Mouse (Mus musculus): ENCODE results near the gene Gata2. TPM values are rescaled to one million over a fixed set of nuclear protein-coding genes. Genes with fewer than 3 reads are reported as not detected.
A peak's percentile ranks its signal among the peaks of the same experiment; 100 is the strongest.

The Gata2 gene
- total and polyA plus RNA-seq, 3 experiments = 145 to 1,748 (median 265) TPM

DNA sequence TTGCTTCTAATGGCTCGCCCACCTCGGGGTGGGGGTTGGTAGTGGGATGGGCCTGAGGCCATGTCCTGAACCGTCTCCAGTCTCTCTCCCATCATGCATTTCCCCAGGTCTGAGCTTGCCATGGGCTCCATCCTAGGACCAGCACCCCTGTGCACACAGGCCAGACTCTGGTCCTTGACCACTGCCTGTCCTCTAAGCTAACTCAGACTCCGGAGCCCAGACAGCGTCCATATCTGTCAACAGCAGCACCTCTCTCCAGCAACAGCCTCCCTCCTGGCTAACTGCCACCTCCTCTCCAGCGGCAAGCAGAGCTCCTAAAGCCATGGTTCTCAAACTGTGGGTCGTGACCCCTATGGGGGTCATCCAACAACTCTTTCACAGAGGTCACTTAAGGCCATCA lies 42.8 kb downstream of the Gata2 start:
- H3K9me3 ChIP-seq (replicated peaks) = no peaks in the 10 kb centered on the region
- peaks cover 53% of the 10 kb centered on the region for H3K4me1 ChIP-seq (ENCODE audit: insufficient read depth, low read depth, low read length)
- H3K27me3 ChIP-seq (ENCODE audit: insufficient read depth, low read length) = peaks cover 60% of the 10 kb centered on the region
- DNase-seq (ENCODE audit: low spot score) (no peak), ATAC-seq (ENCODE audit: extremely low read depth, insufficient number of reproducible peaks, low FRiP score, poor library complexity, severe bottlenecking) (no peak)
- no peak for TF ChIP-seq GATA2 (IDR thresholded peaks at IDR 0.05; ENCODE audit: borderline replicate concordance, low read depth, low read length)
- TF ChIP-seq GATA1 (IDR thresholded peaks at IDR 0.05; ENCODE audit: borderline replicate concordance, low read length) = no peak
- TF ChIP-seq CTCF (IDR thresholded peaks at IDR 0.05; ENCODE audit: low read depth, low read length) = no peak
- TF ChIP-seq TAL1 (conservative IDR thresholded peaks at IDR 0.05; ENCODE audit: low read depth, low read length) = no peak
- TF ChIP-seq POLR2AphosphoS5 (IDR thresholded peaks at IDR 0.05; ENCODE audit: insufficient replicate concordance, low read depth, low read length) = no peak
- H3K4me3 ChIP-seq (ENCODE audit: low read depth, low read length) = no peak overlapping the region; the same call in 1 of the 2 replicates
- H3K36me3 ChIP-seq (replicated peaks) = no peaks in the 10 kb centered on the region

DNA sequence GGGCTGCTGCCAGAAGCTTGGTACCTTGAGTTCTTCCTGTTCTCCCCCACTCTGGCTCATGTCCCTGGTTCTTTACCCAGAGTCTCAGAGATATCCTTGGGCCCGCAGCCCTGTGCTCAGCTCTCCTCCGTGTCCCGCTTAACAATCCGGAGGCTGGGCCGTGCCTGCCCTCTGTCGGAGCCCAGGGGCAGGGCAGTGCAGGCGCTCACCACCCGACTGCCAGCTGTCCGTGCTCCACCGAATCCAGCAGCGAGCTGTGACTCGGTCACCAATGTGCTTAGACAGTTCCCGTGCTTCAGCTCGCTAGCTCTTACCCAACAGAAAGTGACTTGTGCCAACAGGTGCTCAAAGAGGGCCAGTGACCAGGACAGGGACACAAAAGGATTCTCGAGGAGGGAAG lies 48.9 kb downstream of the Gata2 start:
- ATAC-seq (ENCODE audit: extremely low read depth, insufficient number of reproducible peaks, low FRiP score, poor library complexity, severe bottlenecking) (peak; percentile 45; the same call in 1 of the 2 replicates), DNase-seq (ENCODE audit: low spot score) (peak; percentile 62)
- H3K9me3 ChIP-seq (replicated peaks) = no peaks in the 10 kb centered on the region
- TF ChIP-seq CTCF (IDR thresholded peaks at IDR 0.05; ENCODE audit: low read depth, low read length) (peak; percentile 42), TAL1 (conservative IDR thresholded peaks at IDR 0.05; ENCODE audit: low read depth, low read length) (no peak)
- H3K27me3 ChIP-seq (ENCODE audit: insufficient read depth, low read length) = peaks cover 14% of the 10 kb centered on the region
- no peak overlapping the region for H3K4me3 ChIP-seq (ENCODE audit: low read depth, low read length)
- H3K36me3 ChIP-seq (replicated peaks) = no peaks in the 10 kb centered on the region
- H3K4me1 ChIP-seq (ENCODE audit: insufficient read depth, low read depth, low read length) = peaks cover 51% of the 10 kb centered on the region

DNA sequence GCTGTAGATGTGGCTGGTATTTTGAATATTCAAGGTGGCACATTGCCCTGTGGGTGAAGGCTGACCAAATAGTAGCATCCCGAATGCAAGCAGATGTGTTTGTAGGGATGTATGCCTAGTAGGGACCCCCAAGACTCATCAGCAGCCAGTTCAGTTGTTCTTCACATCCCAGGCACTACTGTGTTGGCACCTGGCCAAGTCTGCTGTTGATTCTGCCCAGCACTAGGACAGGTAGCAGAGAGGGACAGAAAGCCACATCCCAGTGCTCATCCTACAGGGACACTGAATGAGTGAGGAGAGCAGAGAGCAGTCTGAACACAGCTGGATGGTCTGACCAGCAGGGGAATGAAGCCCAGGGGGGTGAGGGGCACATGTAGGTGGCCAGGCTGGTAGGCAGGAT lies 55.5 kb downstream of the Gata2 start:
- Histone ChIP-seq H3K36me3 (replicated peaks) (peaks cover 17% of the 10 kb centered on the region), H3K4me3 (ENCODE audit: low read depth, low read length) (no peak overlapping the region), H3K9me3 (replicated peaks) (no peaks in the 10 kb centered on the region), H3K4me1 (ENCODE audit: insufficient read depth, low read depth, low read length) (peaks cover 85% of the 10 kb centered on the region), H3K27me3 (ENCODE audit: insufficient read depth, low read length) (no peaks in the 10 kb centered on the region)
- TF ChIP-seq TAL1 (conservative IDR thresholded peaks at IDR 0.05; ENCODE audit: low read depth, low read length) (no peak), POLR2AphosphoS5 (IDR thresholded peaks at IDR 0.05; ENCODE audit: insufficient replicate concordance, low read depth, low read length) (no peak), CTCF (IDR thresholded peaks at IDR 0.05; ENCODE audit: low read depth, low read length) (no peak)
- ATAC-seq (ENCODE audit: extremely low read depth, insufficient number of reproducible peaks, low FRiP score, poor library complexity, severe bottlenecking) (no peak), DNase-seq (ENCODE audit: low spot score) (no peak)

DNA sequence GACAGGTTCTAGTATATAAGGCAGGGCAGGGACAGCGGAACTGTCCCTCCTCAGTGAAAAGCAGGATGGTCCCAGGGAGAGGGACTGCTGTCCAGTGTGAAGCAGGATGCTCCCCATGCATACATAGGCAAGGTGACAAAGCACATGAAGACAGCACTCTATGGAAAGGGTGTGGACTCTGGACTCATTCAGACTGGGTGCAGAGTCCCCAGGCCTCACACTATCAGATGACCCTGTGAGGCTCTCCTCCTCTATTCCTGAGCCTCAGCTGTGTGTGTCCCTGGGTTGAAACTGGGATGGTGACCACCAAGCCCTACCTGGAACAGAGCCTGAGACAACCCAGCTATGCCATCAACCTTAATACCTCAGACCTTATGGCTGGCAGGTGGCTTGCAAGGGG lies 57.7 kb downstream of the Gata2 start:
- Histone ChIP-seq H3K27me3 (ENCODE audit: insufficient read depth, low read length) (no peaks in the 10 kb centered on the region), H3K36me3 (replicated peaks) (peaks cover 29% of the 10 kb centered on the region), H3K4me3 (ENCODE audit: low read depth, low read length) (peak overlapping the region; percentile 58; the same call in 1 of the 2 replicates), H3K4me1 (ENCODE audit: insufficient read depth, low read depth, low read length) (peaks cover 96% of the 10 kb centered on the region), H3K9me3 (replicated peaks) (no peaks in the 10 kb centered on the region)
- no peak for TF ChIP-seq POLR2AphosphoS5 (IDR thresholded peaks at IDR 0.05; ENCODE audit: insufficient replicate concordance, low read depth, low read length)
- ATAC-seq (ENCODE audit: extremely low read depth, insufficient number of reproducible peaks, low FRiP score, poor library complexity, severe bottlenecking) = no peak
- DNase-seq (ENCODE audit: low spot score) = no peak

DNA sequence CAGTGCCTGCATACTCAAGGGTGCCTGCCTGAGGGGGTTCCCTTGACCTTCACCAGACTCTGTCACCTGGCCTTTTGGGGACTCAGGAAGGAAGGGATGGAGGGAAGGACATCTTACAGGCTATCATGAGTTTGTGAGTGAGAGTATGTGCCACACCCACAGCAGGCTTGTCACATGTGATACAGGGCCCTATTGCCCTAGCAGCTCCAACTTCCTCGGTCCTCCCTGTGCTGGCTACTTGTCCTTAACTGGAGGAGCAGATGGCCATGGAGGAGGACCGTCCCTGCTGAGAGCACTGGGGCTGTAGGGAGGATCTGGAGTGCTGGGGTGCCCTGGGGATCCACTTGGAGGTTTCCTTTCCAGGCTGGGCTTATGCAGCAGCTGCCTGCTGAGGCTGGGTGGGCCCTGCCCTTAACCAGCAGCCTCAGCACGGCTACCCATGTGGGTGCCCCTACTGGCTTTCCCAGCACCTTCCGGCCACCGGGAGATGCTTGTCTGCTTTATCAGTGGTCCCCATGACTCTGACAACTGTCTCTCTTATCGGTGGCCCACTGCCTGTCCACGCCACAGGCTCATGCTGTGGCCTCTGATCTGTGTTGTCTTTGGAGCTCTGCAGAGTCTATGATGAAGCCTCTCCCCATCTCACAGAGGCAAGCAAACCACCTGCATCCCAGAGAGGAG lies 58.2 kb downstream of the Gata2 start:
- peaks cover 34% of the 10 kb centered on the region for H3K36me3 ChIP-seq (replicated peaks)
- H3K4me3 ChIP-seq (ENCODE audit: low read depth, low read length) = peak overlapping the region; percentile 58; the same call in 1 of the 2 replicates
- no peaks in the 10 kb centered on the region for H3K27me3 ChIP-seq (ENCODE audit: insufficient read depth, low read length)
- peak; percentile 86 for DNase-seq (ENCODE audit: low spot score)
- H3K9me3 ChIP-seq (replicated peaks) = no peaks in the 10 kb centered on the region
- peak; percentile 70 for ATAC-seq (ENCODE audit: extremely low read depth, insufficient number of reproducible peaks, low FRiP score, poor library complexity, severe bottlenecking)
- no peak for TF ChIP-seq CTCF (IDR thresholded peaks at IDR 0.05; ENCODE audit: low read depth, low read length)
- peak; percentile 90 for TF ChIP-seq TAL1 (conservative IDR thresholded peaks at IDR 0.05; ENCODE audit: low read depth, low read length)
- TF ChIP-seq GATA1 (IDR thresholded peaks at IDR 0.05; ENCODE audit: borderline replicate concordance, low read length) = no peak
- TF ChIP-seq GATA2 (IDR thresholded peaks at IDR 0.05; ENCODE audit: borderline replicate concordance, low read depth, low read length) = peak; percentile 77; the same call in 1 of the 2 replicates
- TF ChIP-seq POLR2AphosphoS5 (IDR thresholded peaks at IDR 0.05; ENCODE audit: insufficient replicate concordance, low read depth, low read length) = no peak
- peaks cover 96% of the 10 kb centered on the region for H3K4me1 ChIP-seq (ENCODE audit: insufficient read depth, low read depth, low read length)

DNA sequence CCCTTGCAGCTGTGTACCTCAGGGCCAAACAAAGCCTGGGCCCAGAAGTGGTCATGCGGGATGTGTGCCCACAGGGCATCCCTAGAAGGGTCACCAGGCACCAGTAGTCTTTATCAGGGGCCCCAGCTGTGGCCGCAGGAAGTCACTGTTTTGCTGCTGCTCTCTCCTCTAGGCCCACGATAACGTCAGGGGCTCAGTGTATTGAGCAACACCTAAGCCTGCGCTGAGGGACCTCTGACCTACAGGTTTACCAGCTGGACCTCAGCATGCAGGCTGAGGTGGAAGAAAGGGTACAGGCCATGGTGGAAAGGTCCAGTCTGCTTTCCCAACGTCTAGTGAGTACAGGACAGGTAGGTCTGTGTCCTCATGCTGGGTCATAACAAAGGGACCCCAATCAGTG lies 60.4 kb downstream of the Gata2 start:
- Histone ChIP-seq H3K36me3 (replicated peaks) (peaks cover 54% of the 10 kb centered on the region), H3K4me1 (ENCODE audit: insufficient read depth, low read depth, low read length) (peaks cover 89% of the 10 kb centered on the region), H3K9me3 (replicated peaks) (no peaks in the 10 kb centered on the region), H3K27me3 (ENCODE audit: insufficient read depth, low read length) (no peaks in the 10 kb centered on the region), H3K4me3 (ENCODE audit: low read depth, low read length) (peak overlapping the region; percentile 50; the same call in 1 of the 2 replicates)
- ATAC-seq (ENCODE audit: extremely low read depth, insufficient number of reproducible peaks, low FRiP score, poor library complexity, severe bottlenecking) (peak; percentile 32), DNase-seq (ENCODE audit: low spot score) (peak; percentile 40)
- peak; percentile 85 for TF ChIP-seq TAL1 (conservative IDR thresholded peaks at IDR 0.05; ENCODE audit: low read depth, low read length)
- no peak for TF ChIP-seq CTCF (IDR thresholded peaks at IDR 0.05; ENCODE audit: low read depth, low read length)

DNA sequence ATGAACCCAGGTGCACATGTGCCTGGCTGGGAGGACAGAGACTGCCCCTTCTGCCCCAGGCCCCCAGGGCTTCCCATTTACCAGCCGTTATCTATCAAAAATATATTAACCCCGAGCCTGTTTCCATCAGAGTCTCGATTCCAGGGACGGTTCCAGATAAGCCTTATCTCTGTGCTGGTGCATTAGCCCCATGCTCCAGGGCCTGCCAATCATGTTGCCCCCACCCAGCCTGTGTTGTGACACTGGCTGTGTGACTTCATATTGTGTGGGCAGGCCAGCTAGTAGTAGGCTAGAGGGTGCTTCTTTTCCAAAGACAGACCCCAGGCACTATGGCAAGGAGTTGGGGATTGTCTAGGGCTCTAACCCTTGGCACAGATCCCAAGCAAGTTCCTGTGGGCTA lies 61.7 kb downstream of the Gata2 start:
- TF ChIP-seq TAL1 (conservative IDR thresholded peaks at IDR 0.05; ENCODE audit: low read depth, low read length) (peak; percentile 72; the same call in 1 of the 2 replicates), GATA2 (IDR thresholded peaks at IDR 0.05; ENCODE audit: borderline replicate concordance, low read depth, low read length) (no peak)
- Histone ChIP-seq H3K36me3 (replicated peaks) (peaks cover 64% of the 10 kb centered on the region), H3K4me1 (ENCODE audit: insufficient read depth, low read depth, low read length) (peaks cover 87% of the 10 kb centered on the region)

More for the DNA sequence above, 61.7 kb downstream of the Gata2 start:
- DNase-seq (ENCODE audit: low spot score) (peak; percentile 77), ATAC-seq (ENCODE audit: extremely low read depth, insufficient number of reproducible peaks, low FRiP score, poor library complexity, severe bottlenecking) (peak; percentile 61)
- Histone ChIP-seq H3K4me3 (ENCODE audit: low read depth, low read length) (peak overlapping the region; percentile 50; the same call in 1 of the 2 replicates), H3K27me3 (ENCODE audit: insufficient read depth, low read length) (no peaks in the 10 kb centered on the region), H3K9me3 (replicated peaks) (no peaks in the 10 kb centered on the region)

Other genes with a start within 250 kb of the Gata2 start
- not detected in 2 replicates for gene H1fx, start 212.3 kb upstream of the Gata2 start, total RNA-seq (2014; fragmentation: Nextera tagmentation)
- not detected in 2 replicates for gene H1fx, start 212.3 kb upstream of the Gata2 start, total RNA-seq (2017)
- gene H1fx, start 212.3 kb upstream of the Gata2 start, polyA plus RNA-seq (2012) = not detected in 2 replicates
- 419 and 473 TPM in 2 replicates for gene Rab7, start 148.6 kb upstream of the Gata2 start, total RNA-seq (2014; fragmentation: Nextera tagmentation)
- gene Rab7, start 148.6 kb upstream of the Gata2 start, total RNA-seq (2017) = 80.7 and 101 TPM in 2 replicates
- gene Rab7, start 148.6 kb upstream of the Gata2 start, polyA plus RNA-seq (2012) = 89.5 and 89.9 TPM in 2 replicates
- 164 and 172 TPM in 2 replicates for gene Rpn1, start 109.4 kb upstream of the Gata2 start, total RNA-seq (2014; fragmentation: Nextera tagmentation)
- 156 and 179 TPM in 2 replicates for gene Rpn1, start 109.4 kb upstream of the Gata2 start, total RNA-seq (2017)
- gene Rpn1, start 109.4 kb upstream of the Gata2 start, polyA plus RNA-seq (2012) = 44.5 and 49.1 TPM in 2 replicates
- gene Dnajb8, start 28.4 kb downstream of the Gata2 start, total RNA-seq (2014; fragmentation: Nextera tagmentation) = not detected in 2 replicates
- gene Dnajb8, start 28.4 kb downstream of the Gata2 start, total RNA-seq (2017) = 0.11 TPM in 1 of 2 replicates, not detected in the other
- gene Dnajb8, start 28.4 kb downstream of the Gata2 start, polyA plus RNA-seq (2012) = not detected in 2 replicates

All from G1E (cell line).